Comparison of ENCODE assay signal across 9 mouse cellular contexts in the genomic region with DNA sequence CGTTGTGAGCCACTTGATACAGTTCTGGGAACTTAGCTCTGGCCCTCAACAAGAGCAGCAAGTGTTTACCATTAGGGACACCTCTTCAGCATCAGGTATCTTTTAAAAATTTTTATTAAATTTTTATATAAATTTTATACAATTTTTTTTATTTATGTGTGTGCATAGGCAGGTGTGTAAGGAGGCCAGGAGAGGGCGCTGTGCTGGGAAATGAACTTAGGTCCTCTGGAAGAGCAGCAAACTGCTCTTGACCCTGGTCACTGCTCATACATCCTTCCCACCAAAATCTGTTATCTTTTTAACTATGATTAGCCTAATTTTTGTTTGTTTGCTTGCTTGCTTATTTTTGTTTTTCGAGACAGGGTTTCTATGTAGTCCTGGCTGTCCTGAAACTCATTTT. TPM values are rescaled to one million over a fixed set of nuclear protein-coding genes. Genes with fewer than 3 reads are reported as not detected.
A peak's percentile ranks its signal among the peaks of the same experiment; 100 is the strongest.
DNase-seq lines count a peak whose midpoint lies in the region; ATAC-seq and TF ChIP-seq lines count a peak whose summit lies in the region.
"Had no signal": no experiment of that assay in that cellular context is flagged by ENCODE, and none has a peak within 500 bp of the region (broad histone marks: within the 10 kb centered on the region; RNA-seq: fewer than 3 reads in every experiment).

No protein-coding gene starts in this region.

- H3K27ac ChIP-seq in gastrocnemius, adult 2 months, result peak overlapping the region; percentile 85
- no peak overlapping the region for H3K27ac ChIP-seq in bone marrow macrophage, adult 2 months (ENCODE audit: insufficient read depth, low read depth, low read length)

- DNase-seq in gastrocnemius, adult 2 months, result peak; percentile 40
- no peak for DNase-seq in gastrocnemius, adult 18-20 months (ENCODE audit: low spot score)
- DNase-seq in retina, embryonic 14.5 days (ENCODE audit: low spot score), result peak; percentile 29
- no peak for DNase-seq in retina, postnatal 1 day
- DNase-seq in naive thymus-derived CD4-positive, alpha-beta T cell, adult 2 months (ENCODE audit: low read depth), result peak; percentile 43
- DNase-seq in frontal cortex, adult 2 months (ENCODE audit: extremely low spot score in 1 of 2, low spot score in 1 of 2), result no peak

- no peak for TF ChIP-seq POLR2A in bone marrow macrophage, adult 2 months (IDR thresholded peaks at IDR 0.05; ENCODE audit: borderline replicate concordance, low read depth, low read length)

- no peak overlapping the region for H3K4me3 ChIP-seq in gastrocnemius, adult 2 months
- no peak overlapping the region for H3K4me3 ChIP-seq in bone marrow macrophage, adult 2 months (ENCODE audit: insufficient read depth, low read length)

- intact Hi-C loops in gastrocnemius, adult 2 months (cut with DNase I), result no loop called here

- peak; percentile 54 for TF ChIP-seq CTCF in gastrocnemius, adult 2 months (IDR thresholded peaks at IDR 0.05)
- TF ChIP-seq CTCF in bone marrow macrophage, adult 2 months (IDR thresholded peaks at IDR 0.05; ENCODE audit: low read depth, low read length), result peak; percentile 39

- ATAC-seq in frontal cortex, adult (ENCODE audit: low TSS enrichment), result no peak
- ATAC-seq: forebrain, embryonic 16.5 days had no signal

- peaks cover 7% of the 10 kb centered on the region; the same call in 1 of the 2 replicates for H3K4me1 ChIP-seq in bone marrow macrophage, adult 2 months (ENCODE audit: control insufficient read depth, insufficient read depth, low read length)

RNA-seq across cellular contexts. Expression of a gene that starts 58.8 kb away (rescaled TPM):
- under 1 TPM in 1 of 2 experiments, not detected in 1; 0.05 TPM for total RNA-seq in gastrocnemius, adult 2 months (2021)
- under 1 TPM in 1 of 2 experiments, not detected in 1; 0.07 TPM for total RNA-seq in gastrocnemius, adult 18-20 months (2021)
- not detected in 2 replicates for polyA plus RNA-seq in bone marrow macrophage, adult 2 months (2012; ENCODE audit: insufficient read depth, insufficient read length, missing spikeins)
- 24.6 and 27.5 TPM in 2 replicates for polyA plus RNA-seq in frontal cortex, adult 2 months (2012; rRNA removed)

Comparison
In these comparisons a context has a peak if more than half of its experiments do, and no peak if none do; other contexts are left out.
1. DNase-seq: peak in gastrocnemius, adult 2 months (single experiment), retina, embryonic 14.5 days (single experiment) and naive thymus-derived CD4-positive, alpha-beta T cell, adult 2 months (single experiment); none in gastrocnemius, adult 18-20 months (single experiment), retina, postnatal 1 day (single experiment) and frontal cortex, adult 2 months (0 of 2).